Mouse (Mus musculus): ENCODE measurements around the gene Slbp. TPM values are rescaled to one million over a fixed set of nuclear protein-coding genes. Genes with fewer than 3 reads are reported as not detected.
A peak's percentile ranks its signal among the peaks of the same experiment; 100 is the strongest.

Slbp gene
- polyA plus RNA-seq, 1 experiment, result 41.8 TPM

DNA sequence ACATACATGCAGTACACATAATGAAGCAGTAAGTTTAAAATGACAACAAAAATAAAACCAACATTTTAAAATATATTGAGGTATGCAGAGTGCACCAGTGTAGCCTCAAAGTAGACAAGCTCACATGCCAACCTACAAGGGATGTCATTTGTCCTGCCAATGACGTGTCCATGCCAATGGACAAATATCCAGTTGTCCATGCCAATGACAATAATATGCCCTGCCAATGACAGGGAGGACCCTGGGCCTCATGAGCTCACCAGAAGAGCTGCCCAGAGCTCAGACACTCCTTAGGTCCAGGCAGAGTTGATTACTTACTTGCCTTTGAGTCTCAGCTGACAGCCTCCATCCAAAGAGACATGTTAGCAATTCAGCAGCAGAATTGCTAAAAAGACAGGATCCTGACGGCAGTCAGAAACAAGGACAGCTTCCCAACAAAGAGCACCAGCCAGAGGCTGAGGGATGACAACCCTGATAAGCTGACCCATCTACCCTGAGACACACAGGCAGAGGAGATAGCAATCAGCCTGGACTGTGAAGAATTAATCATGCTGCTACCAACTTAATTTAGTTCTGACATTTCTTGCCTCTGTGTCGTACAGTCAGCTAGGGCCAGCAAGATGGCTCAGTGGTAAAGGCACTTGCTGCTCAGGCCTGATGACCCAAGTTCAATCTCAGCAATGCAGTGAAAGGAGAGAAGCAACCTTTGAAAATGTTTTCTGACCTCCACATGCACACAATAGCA lies 14.6 kb downstream of the Slbp start:
- Histone ChIP-seq H3K27me3 (ENCODE audit: control insufficient read depth, insufficient read depth, low read length) (no peaks in the 10 kb centered on the region), H3K27ac (ENCODE audit: insufficient read depth, low read length) (no peak overlapping the region), H3K4me1 (ENCODE audit: control insufficient read depth, insufficient read depth, low read length) (no peaks in the 10 kb centered on the region), H3K4me3 (replicated peaks; ENCODE audit: insufficient read depth, low read depth, low read length) (no peak overlapping the region)
- no peak for DNase-seq
- 50% methylated on average over 3 of the region's 3 CpGs for WGBS
- no peak for TF ChIP-seq CTCF (IDR thresholded peaks at IDR 0.05; ENCODE audit: borderline replicate concordance, insufficient read depth, low read depth, low read length)
- no peak for TF ChIP-seq POLR2A (IDR thresholded peaks at IDR 0.05; ENCODE audit: borderline replicate concordance, insufficient read depth, low read length)

DNA sequence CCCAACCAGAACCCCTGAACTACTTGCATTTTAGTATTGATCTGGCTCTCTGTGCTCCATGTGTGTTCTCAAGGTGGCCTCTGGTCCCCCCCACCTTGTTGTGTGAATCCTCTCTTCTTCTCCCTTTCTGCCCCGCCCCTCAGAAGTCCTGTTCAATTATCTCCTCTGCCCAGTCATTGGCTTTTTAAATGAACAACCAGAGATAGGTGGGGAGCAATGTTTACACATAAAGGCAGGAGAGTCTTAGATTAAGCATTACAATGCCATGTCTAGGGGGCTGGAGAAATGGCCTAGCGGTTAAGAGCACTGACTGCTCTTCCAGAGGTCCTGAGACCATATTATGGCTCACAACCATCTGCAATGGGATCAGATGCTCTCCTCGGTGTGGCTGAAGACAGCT lies 17.0 kb downstream of the Slbp start:
- Histone ChIP-seq H3K4me3 (replicated peaks; ENCODE audit: insufficient read depth, low read depth, low read length) (no peak overlapping the region), H3K27me3 (ENCODE audit: control insufficient read depth, insufficient read depth, low read length) (no peaks in the 10 kb centered on the region), H3K27ac (ENCODE audit: insufficient read depth, low read length) (no peak overlapping the region), H3K4me1 (ENCODE audit: control insufficient read depth, insufficient read depth, low read length) (no peaks in the 10 kb centered on the region)
- 94% methylated on average over 3 of the region's 3 CpGs for WGBS
- DNase-seq, result no peak
- TF ChIP-seq POLR2A (IDR thresholded peaks at IDR 0.05; ENCODE audit: borderline replicate concordance, insufficient read depth, low read length) (no peak), CTCF (IDR thresholded peaks at IDR 0.05; ENCODE audit: borderline replicate concordance, insufficient read depth, low read depth, low read length) (no peak)

DNA sequence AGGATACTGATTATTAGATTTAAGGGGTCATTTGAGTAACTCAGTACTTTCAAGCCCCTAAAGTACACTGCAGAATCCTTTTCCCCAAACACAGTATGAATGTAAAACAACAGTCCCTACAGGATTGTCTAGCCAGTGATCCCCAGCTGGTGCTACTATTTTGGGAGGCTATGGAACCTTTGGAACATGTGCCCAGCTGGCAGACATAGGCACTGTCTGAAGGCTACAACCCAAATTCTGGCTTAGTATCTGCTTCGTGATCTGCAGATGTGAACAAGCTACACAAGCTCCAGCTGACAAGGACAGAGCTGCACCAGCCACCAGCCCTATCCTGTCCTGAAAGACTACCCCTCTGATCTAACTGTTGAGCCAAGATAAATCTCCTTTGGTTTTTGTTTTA lies 19.8 kb downstream of the Slbp start:
- DNase-seq, result no peak
- no peak for TF ChIP-seq POLR2A (IDR thresholded peaks at IDR 0.05; ENCODE audit: borderline replicate concordance, insufficient read depth, low read length)
- TF ChIP-seq CTCF (IDR thresholded peaks at IDR 0.05; ENCODE audit: borderline replicate concordance, insufficient read depth, low read depth, low read length), result no peak

DNA sequence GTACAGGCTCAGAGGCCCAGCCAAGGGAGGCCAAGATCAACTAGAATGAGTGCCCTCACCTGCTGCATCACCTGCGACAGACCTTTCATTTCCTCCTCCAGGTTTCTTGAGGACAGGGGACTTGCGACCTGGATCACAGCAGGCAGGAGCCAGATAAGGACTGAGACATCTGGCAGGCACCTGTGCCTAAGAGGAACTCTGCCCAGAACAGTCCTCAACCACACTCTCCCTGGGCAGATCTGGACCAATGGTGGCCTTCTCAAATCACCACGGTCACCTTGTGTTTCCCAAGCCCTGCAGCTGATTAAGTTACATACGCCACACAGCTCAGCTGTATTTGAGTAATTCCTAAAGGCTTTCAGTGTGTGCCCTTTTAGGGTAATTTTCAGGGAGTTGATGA lies 21.8 kb downstream of the Slbp start:
- no peak for TF ChIP-seq CTCF (IDR thresholded peaks at IDR 0.05; ENCODE audit: borderline replicate concordance, insufficient read depth, low read depth, low read length)
- TF ChIP-seq POLR2A (IDR thresholded peaks at IDR 0.05; ENCODE audit: borderline replicate concordance, insufficient read depth, low read length), result no peak
- 54% methylated on average over 4 of the region's 4 CpGs for WGBS
- Histone ChIP-seq H3K4me1 (ENCODE audit: control insufficient read depth, insufficient read depth, low read length) (peaks cover 6% of the 10 kb centered on the region; the same call in 1 of the 2 replicates), H3K27me3 (ENCODE audit: control insufficient read depth, insufficient read depth, low read length) (no peaks in the 10 kb centered on the region), H3K27ac (ENCODE audit: insufficient read depth, low read length) (no peak overlapping the region), H3K4me3 (replicated peaks; ENCODE audit: insufficient read depth, low read depth, low read length) (no peak overlapping the region)
- DNase-seq, result no peak

More for the DNA sequence above, 19.8 kb downstream of the Slbp start:
- Histone ChIP-seq H3K4me3 (replicated peaks; ENCODE audit: insufficient read depth, low read depth, low read length) (no peak overlapping the region), H3K27ac (ENCODE audit: insufficient read depth, low read length) (no peak overlapping the region), H3K27me3 (ENCODE audit: control insufficient read depth, insufficient read depth, low read length) (no peaks in the 10 kb centered on the region), H3K4me1 (ENCODE audit: control insufficient read depth, insufficient read depth, low read length) (peaks cover 6% of the 10 kb centered on the region; the same call in 1 of the 2 replicates)
- WGBS, result 23% methylated on average over 1 of the region's 1 CpGs

DNA sequence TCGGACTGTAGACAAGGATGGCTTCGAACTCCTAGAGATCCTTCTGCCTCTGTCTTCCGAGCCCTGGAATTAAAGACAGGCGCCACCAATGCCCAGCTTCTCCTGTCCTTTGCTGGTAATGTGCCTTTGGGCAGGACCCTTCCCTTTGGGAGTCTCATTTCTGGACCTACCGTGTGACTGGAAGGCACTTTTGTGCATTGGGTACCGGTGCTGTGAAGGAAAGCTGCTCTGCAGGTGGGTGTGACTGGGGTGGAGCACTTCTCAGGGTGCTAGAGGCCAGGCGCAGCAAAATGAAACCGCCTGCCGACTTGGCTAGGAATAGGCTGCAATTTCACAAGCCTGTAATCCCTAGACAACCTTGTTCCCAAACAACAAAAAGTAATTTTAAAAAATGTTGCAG lies 22.3 kb downstream of the Slbp start:
- WGBS, result 4% methylated on average over 9 of the region's 9 CpGs
- H3K27me3 ChIP-seq (ENCODE audit: control insufficient read depth, insufficient read depth, low read length), result no peaks in the 10 kb centered on the region
- TF ChIP-seq CTCF (IDR thresholded peaks at IDR 0.05; ENCODE audit: borderline replicate concordance, insufficient read depth, low read depth, low read length) (no peak), POLR2A (IDR thresholded peaks at IDR 0.05; ENCODE audit: borderline replicate concordance, insufficient read depth, low read length) (no peak)
- DNase-seq, result no peak
- peak overlapping the region; percentile 75 for H3K4me3 ChIP-seq (replicated peaks; ENCODE audit: insufficient read depth, low read depth, low read length)
- peaks cover 6% of the 10 kb centered on the region; the same call in 1 of the 2 replicates for H3K4me1 ChIP-seq (ENCODE audit: control insufficient read depth, insufficient read depth, low read length)
- peak overlapping the region; percentile 11; the same call in 1 of the 2 replicates for H3K27ac ChIP-seq (ENCODE audit: insufficient read depth, low read length)

DNA sequence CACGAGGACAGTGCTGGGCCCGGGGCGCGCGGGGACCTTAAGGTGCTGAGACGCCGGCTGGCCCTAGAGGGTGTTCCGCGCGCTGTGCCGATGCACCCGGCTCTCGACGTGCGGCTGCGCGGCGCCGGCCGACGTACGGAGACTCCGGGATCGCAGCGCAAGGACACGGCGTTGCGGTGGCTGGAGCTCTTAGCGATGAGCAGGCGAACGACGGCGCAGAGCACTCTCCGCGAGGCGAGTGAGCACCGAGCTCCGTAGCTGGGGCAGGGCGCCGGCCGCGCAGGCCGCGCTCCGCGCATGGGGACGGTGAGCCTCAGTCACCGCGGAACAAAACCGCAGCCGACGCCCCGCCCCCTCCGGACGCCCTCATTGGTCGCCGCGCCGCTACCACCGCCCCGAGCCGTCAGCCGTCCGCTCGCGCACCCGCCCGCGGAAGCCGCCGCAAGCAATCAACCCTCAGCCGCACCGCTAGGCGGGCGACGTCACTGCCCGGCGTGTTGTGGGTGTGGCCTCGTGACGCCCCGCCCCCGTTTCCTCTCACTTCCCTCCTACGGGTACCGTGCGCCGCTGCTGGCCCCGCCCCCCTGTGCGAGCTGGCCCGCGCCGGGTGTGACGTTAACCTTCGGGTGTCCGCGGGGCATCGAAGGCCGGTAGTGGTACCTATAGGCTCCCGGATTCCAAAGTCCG lies 22.9 kb downstream of the Slbp start, which contains the start of the genes Fam53a and Gm9903:
TSS of gene Fam53a (minus strand) at position 335 of the 687 bp plus-strand sequence.
TSS of gene Gm9903 (plus strand) at position 625 of the 687 bp plus-strand sequence.
- WGBS, result 1% methylated on average over 98 of the region's 99 CpGs

DNA sequence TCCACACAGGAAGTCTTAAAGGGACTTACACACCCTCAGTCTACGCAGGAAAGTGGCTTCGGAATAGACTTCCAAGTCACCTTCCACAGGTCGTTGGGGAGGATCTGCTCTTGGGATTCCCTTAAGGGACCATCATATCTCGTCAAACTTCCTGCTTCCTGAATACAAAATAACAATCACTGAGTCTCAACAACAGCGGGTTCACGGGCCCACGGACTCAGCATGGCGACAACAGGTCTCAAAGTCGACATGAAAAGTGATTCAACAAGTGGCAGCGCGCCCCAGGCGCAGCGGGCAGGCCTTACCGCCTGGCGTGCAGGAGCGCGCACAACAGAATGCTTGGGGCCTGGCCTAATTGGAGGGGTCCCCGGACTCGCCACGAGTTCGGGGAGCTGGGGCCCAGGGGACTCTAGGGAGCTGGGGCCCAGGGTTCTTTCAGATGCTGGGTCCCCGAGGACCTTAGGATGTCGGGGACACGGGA lies 23.5 kb downstream of the Slbp start:
- TF ChIP-seq CTCF (IDR thresholded peaks at IDR 0.05; ENCODE audit: borderline replicate concordance, insufficient read depth, low read depth, low read length), result no peak
- no peak for TF ChIP-seq POLR2A (IDR thresholded peaks at IDR 0.05; ENCODE audit: borderline replicate concordance, insufficient read depth, low read length)

More for the DNA sequence above, 22.9 kb downstream of the Slbp start, which contains the start of the genes Fam53a and Gm9903:
- peaks cover 6% of the 10 kb centered on the region; the same call in 1 of the 2 replicates for H3K4me1 ChIP-seq (ENCODE audit: control insufficient read depth, insufficient read depth, low read length)
- no peaks in the 10 kb centered on the region for H3K27me3 ChIP-seq (ENCODE audit: control insufficient read depth, insufficient read depth, low read length)
- H3K4me3 ChIP-seq (replicated peaks; ENCODE audit: insufficient read depth, low read depth, low read length), result peak within 1 kb of the TSS; percentile 75
- peak within 1 kb of the TSS; percentile 52 for H3K27ac ChIP-seq (ENCODE audit: insufficient read depth, low read length)
- DNase-seq, result peak; percentile 99 to 100
- TF ChIP-seq POLR2A (IDR thresholded peaks at IDR 0.05; ENCODE audit: borderline replicate concordance, insufficient read depth, low read length) (peak; percentile 88), CTCF (IDR thresholded peaks at IDR 0.05; ENCODE audit: borderline replicate concordance, insufficient read depth, low read depth, low read length) (no peak)

More for the DNA sequence above, 23.5 kb downstream of the Slbp start:
- Histone ChIP-seq H3K27ac (ENCODE audit: insufficient read depth, low read length) (peak overlapping the region; percentile 52), H3K4me3 (replicated peaks; ENCODE audit: insufficient read depth, low read depth, low read length) (peak overlapping the region; percentile 66), H3K27me3 (ENCODE audit: control insufficient read depth, insufficient read depth, low read length) (no peaks in the 10 kb centered on the region), H3K4me1 (ENCODE audit: control insufficient read depth, insufficient read depth, low read length) (peaks cover 6% of the 10 kb centered on the region; the same call in 1 of the 2 replicates)
- under 1% methylated on average over 24 of the region's 24 CpGs for WGBS
- no peak for DNase-seq
